Mouse (Mus musculus): ENCODE data around the gene Pgf. TPM values are rescaled to one million over a fixed set of nuclear protein-coding genes. Genes with fewer than 3 reads are reported as not detected.
A peak's percentile ranks its signal among the peaks of the same experiment; 100 is the strongest.

Pgf gene
- polyA plus RNA-seq, 2 experiments: 10.3 to 14.6 TPM

DNA sequence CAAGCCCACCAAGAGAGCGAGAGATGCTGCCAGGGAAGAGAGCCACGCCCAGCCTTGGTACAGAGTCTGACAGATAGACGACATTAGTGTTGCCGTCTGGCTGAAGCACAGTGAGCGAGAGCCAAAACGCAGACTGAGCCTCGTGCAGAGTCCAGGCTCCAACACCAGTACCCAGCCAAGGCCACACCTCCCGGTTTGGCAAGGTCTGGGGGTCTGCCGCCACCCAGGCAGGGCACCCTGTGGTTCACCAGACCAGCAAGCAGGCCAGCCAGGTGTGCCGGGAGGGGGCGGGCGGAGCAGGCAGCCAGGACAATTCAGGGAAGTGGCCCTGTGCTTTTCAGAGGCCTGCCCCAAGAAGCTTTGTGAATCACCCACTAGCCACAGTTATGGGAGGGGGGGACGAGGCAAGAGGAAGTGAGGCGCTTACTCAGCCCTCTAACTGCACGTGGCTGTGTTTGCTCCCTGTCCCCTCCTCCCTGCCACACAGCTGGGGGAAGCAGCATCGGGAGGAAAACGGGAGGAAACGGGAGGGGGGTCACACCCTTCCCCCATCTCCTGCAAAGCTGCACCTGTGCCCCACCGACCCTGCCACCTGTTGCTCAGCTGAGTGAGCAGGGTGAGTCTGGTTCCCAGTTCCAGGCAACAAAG, 15.0 kb upstream of the Pgf start:
- DNase-seq (ENCODE audit: low spot score): no peak
- Histone ChIP-seq H3K27me3 (ENCODE audit: control insufficient read depth, insufficient read depth, low read length) (no peaks in the 10 kb centered on the region), H3K27ac (replicated peaks; ENCODE audit: low read depth, low read length) (no peak overlapping the region; the same call in 1 of the 2 replicates), H3K9me3 (ENCODE audit: control insufficient read depth, low read length) (no peaks in the 10 kb centered on the region), H3K36me3 (ENCODE audit: control insufficient read depth, insufficient read depth, low read length) (no peaks in the 10 kb centered on the region), H3K4me3 (replicated peaks; ENCODE audit: low read length) (no peak overlapping the region), H3K4me2 (replicated peaks; ENCODE audit: low read depth, low read length, severe bottlenecking) (no peak overlapping the region), H3K4me1 (ENCODE audit: control insufficient read depth, insufficient read depth, low read length) (peaks cover 25% of the 10 kb centered on the region), H3K9ac (ENCODE audit: low read depth, low read length, severe bottlenecking) (no peak overlapping the region)
- ATAC-seq (ENCODE audit: low FRiP score, low read depth): peak; percentile 35; the same call in 1 of the 2 replicates
- no peak for TF ChIP-seq POLR2A (IDR thresholded peaks at IDR 0.05; ENCODE audit: borderline replicate concordance, extremely low read depth, insufficient read depth, insufficient read length)
- WGBS: 21% methylated on average over 19 of the region's 19 CpGs

DNA sequence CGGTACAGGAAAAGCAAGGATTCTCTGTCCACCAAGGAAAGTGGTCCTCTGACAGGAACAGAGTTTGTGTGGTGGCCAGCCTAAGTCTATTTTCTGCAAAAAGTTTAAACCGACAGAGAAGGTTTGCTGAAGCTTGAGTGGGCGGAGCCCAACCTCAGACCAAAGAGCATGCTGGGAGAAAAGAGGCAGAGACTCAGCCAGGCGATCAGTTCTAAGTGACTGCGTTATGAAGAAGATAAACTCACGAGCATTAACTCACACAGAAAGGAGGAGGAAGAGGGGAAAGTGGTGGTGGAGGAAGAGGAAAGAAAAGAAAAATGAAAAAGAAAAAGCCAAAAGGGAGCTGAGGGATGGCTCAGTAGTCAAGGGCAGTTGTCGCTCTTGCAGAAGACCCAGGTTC, 12.7 kb upstream of the Pgf start:
- ATAC-seq (ENCODE audit: low FRiP score, low read depth): no peak
- no peaks in the 10 kb centered on the region for H3K27me3 ChIP-seq (ENCODE audit: control insufficient read depth, insufficient read depth, low read length)

DNA sequence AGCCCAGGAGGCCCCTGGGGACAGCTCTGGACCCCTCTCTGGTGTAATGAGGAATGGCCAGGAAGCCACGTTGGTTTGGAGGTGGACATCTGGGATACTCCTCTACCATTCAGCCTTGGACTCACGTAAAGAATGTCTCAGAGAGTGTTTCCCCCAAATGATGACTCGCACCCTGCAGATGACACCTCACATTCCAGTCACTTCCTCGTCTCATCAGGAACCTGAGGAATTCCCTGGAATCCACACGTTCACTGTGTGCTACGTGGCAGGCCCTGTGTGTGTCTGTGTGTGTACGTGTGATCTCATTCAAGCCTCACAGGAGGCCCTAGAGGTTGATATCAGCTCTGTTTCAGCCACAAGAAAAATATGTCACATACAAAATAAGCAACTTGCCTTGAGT, 8.8 kb upstream of the Pgf start:
- ATAC-seq (ENCODE audit: low FRiP score, low read depth): no peak
- no peak overlapping the region for H3K4me3 ChIP-seq (replicated peaks; ENCODE audit: low read length)
- TF ChIP-seq POLR2A (IDR thresholded peaks at IDR 0.05; ENCODE audit: borderline replicate concordance, extremely low read depth, insufficient read depth, insufficient read length): no peak
- no peak overlapping the region for H3K4me2 ChIP-seq (replicated peaks; ENCODE audit: low read depth, low read length, severe bottlenecking)
- 56% methylated on average over 7 of the region's 7 CpGs for WGBS
- H3K4me1 ChIP-seq (ENCODE audit: control insufficient read depth, insufficient read depth, low read length): peaks cover 14% of the 10 kb centered on the region
- H3K27me3 ChIP-seq (ENCODE audit: control insufficient read depth, insufficient read depth, low read length): no peaks in the 10 kb centered on the region
- no peak overlapping the region for H3K27ac ChIP-seq (replicated peaks; ENCODE audit: low read depth, low read length)
- H3K36me3 ChIP-seq (ENCODE audit: control insufficient read depth, insufficient read depth, low read length): no peaks in the 10 kb centered on the region
- H3K9me3 ChIP-seq (ENCODE audit: control insufficient read depth, low read length): no peaks in the 10 kb centered on the region
- no peak for DNase-seq (ENCODE audit: low spot score)
- H3K9ac ChIP-seq (ENCODE audit: low read depth, low read length, severe bottlenecking): no peak overlapping the region

More for the DNA sequence above, 12.7 kb upstream of the Pgf start:
- Histone ChIP-seq H3K36me3 (ENCODE audit: control insufficient read depth, insufficient read depth, low read length) (no peaks in the 10 kb centered on the region), H3K4me3 (replicated peaks; ENCODE audit: low read length) (no peak overlapping the region), H3K4me1 (ENCODE audit: control insufficient read depth, insufficient read depth, low read length) (peaks cover 21% of the 10 kb centered on the region), H3K9me3 (ENCODE audit: control insufficient read depth, low read length) (no peaks in the 10 kb centered on the region), H3K27ac (replicated peaks; ENCODE audit: low read depth, low read length) (no peak overlapping the region), H3K9ac (ENCODE audit: low read depth, low read length, severe bottlenecking) (no peak overlapping the region), H3K4me2 (replicated peaks; ENCODE audit: low read depth, low read length, severe bottlenecking) (no peak overlapping the region)
- no peak for TF ChIP-seq POLR2A (IDR thresholded peaks at IDR 0.05; ENCODE audit: borderline replicate concordance, extremely low read depth, insufficient read depth, insufficient read length)
- WGBS: 80% methylated on average over 7 of the region's 7 CpGs
- no peak for DNase-seq (ENCODE audit: low spot score)

DNA sequence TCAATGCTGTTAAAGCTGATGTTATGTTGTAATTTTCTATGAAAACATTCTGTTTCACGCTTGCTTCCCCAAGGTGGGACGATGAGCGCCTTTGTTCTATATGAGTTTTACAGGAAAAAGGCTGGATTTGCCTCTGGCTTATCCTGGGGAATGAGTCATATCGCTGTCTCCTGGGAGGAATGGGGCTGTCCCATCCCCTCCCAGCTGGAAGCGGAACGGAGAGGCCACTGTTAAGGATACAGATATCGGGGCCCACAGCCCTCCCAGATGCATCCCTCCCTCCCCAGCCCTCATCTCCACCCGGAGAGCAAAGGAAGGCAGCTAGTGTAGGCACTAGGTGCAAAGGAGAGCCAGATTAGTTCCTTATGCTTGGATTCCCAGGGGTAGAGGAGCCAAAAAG, 8.2 kb upstream of the Pgf start:
- TF ChIP-seq POLR2A (IDR thresholded peaks at IDR 0.05; ENCODE audit: borderline replicate concordance, extremely low read depth, insufficient read depth, insufficient read length): no peak
- no peak for DNase-seq (ENCODE audit: low spot score)
- 0 out of 2 replicates have a peak overlapping the region, but pooled peaks have one; percentile 8 for H3K27ac ChIP-seq (replicated peaks; ENCODE audit: low read depth, low read length)

DNA sequence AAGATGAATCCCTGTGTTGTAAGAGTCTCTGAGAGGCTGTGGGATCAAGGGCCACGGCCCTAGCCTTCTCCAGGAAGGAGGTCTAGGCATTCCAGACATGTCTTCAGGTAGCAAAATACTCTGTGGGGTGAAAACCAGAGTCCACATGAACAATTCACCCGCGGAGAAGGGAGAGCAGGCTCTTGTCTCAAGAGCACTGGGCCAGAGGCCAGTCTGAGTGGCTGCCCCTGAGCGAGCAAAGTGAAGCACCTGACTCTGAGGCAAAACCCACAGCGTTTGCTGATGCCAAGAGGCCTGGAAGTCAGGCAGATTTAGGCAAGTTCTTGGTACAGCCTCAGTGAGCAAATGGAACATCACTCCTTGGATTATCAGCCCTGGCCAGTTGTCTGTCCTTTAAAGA, 6.5 kb upstream of the Pgf start:
- no peak overlapping the region for H3K4me3 ChIP-seq (replicated peaks; ENCODE audit: low read length)
- H3K36me3 ChIP-seq (ENCODE audit: control insufficient read depth, insufficient read depth, low read length): no peaks in the 10 kb centered on the region
- WGBS: 73% methylated on average over 5 of the region's 5 CpGs
- peaks cover 15% of the 10 kb centered on the region for H3K4me1 ChIP-seq (ENCODE audit: control insufficient read depth, insufficient read depth, low read length)
- no peak overlapping the region for H3K9ac ChIP-seq (ENCODE audit: low read depth, low read length, severe bottlenecking)
- no peak for TF ChIP-seq POLR2A (IDR thresholded peaks at IDR 0.05; ENCODE audit: borderline replicate concordance, extremely low read depth, insufficient read depth, insufficient read length)
- no peak overlapping the region for H3K4me2 ChIP-seq (replicated peaks; ENCODE audit: low read depth, low read length, severe bottlenecking)
- no peaks in the 10 kb centered on the region for H3K27me3 ChIP-seq (ENCODE audit: control insufficient read depth, insufficient read depth, low read length)
- H3K27ac ChIP-seq (replicated peaks; ENCODE audit: low read depth, low read length): no peak overlapping the region
- ATAC-seq (ENCODE audit: low FRiP score, low read depth) (no peak), DNase-seq (ENCODE audit: low spot score) (no peak)
- H3K9me3 ChIP-seq (ENCODE audit: control insufficient read depth, low read length): no peaks in the 10 kb centered on the region

More for the DNA sequence above, 8.2 kb upstream of the Pgf start:
- no peak overlapping the region for H3K4me2 ChIP-seq (replicated peaks; ENCODE audit: low read depth, low read length, severe bottlenecking)
- H3K4me1 ChIP-seq (ENCODE audit: control insufficient read depth, insufficient read depth, low read length): peaks cover 15% of the 10 kb centered on the region
- no peak overlapping the region for H3K9ac ChIP-seq (ENCODE audit: low read depth, low read length, severe bottlenecking)
- H3K27me3 ChIP-seq (ENCODE audit: control insufficient read depth, insufficient read depth, low read length): no peaks in the 10 kb centered on the region
- H3K36me3 ChIP-seq (ENCODE audit: control insufficient read depth, insufficient read depth, low read length): no peaks in the 10 kb centered on the region
- WGBS: 49% methylated on average over 8 of the region's 8 CpGs
- H3K9me3 ChIP-seq (ENCODE audit: control insufficient read depth, low read length): no peaks in the 10 kb centered on the region
- ATAC-seq (ENCODE audit: low FRiP score, low read depth): no peak
- no peak overlapping the region for H3K4me3 ChIP-seq (replicated peaks; ENCODE audit: low read length)
